Mouse (Mus musculus) ES-Bruce4 (cell line): ENCODE measurements around the gene Tmprss6. TPM values are rescaled to one million over a fixed set of nuclear protein-coding genes. Genes with fewer than 3 reads are reported as not detected.

Experiments used
- H3K27ac ChIP-seq: 2 replicates; pipeline ENCODE4 v1.5.1; 2012; ENCODE audit warnings: low read length, inconsistent platforms; ENCODE audit not compliant: insufficient read depth
- H3K27me3 ChIP-seq: 2 replicates; pipeline ENCODE4 v1.6.1; 2012; ENCODE audit warnings: mild to moderate bottlenecking, low read length, inconsistent platforms; ENCODE audit not compliant: control insufficient read depth, poor library complexity, insufficient read depth, severe bottlenecking
- H3K36me3 ChIP-seq: 2 replicates; pipeline ENCODE4 v1.6.1; 2012; ENCODE audit warnings: inconsistent platforms, mild to moderate bottlenecking, low read length, moderate library complexity; ENCODE audit not compliant: control insufficient read depth, poor library complexity, insufficient read depth, severe bottlenecking
- H3K4me1 ChIP-seq: one replicate; pipeline ENCODE4 v1.8.1; 2011; ENCODE audit warnings: low read length; ENCODE audit not compliant: control insufficient read depth, insufficient read depth
- H3K4me3 ChIP-seq: 2 replicates; pipeline ENCODE4 v1.5.1; 2011; ENCODE audit warnings: low read depth, mild to moderate bottlenecking, low read length
- H3K9ac ChIP-seq: 2 replicates; pipeline ENCODE4 v1.6.1; 2012; ENCODE audit warnings: low read depth, mild to moderate bottlenecking, inconsistent platforms; ENCODE audit not compliant: poor library complexity, severe bottlenecking
- H3K9me3 ChIP-seq: replicated peaks from 2 replicates; pipeline ENCODE4 v1.6.1; 2012; ENCODE audit warnings: mild to moderate bottlenecking, low read length, inconsistent platforms; ENCODE audit not compliant: control insufficient read depth, poor library complexity, insufficient read depth, severe bottlenecking
- CTCF ChIP-seq: IDR thresholded peaks from one replicate; pipeline ENCODE4 v1.8.1; 2011; ENCODE audit warnings: low read depth, low read length
- EP300 ChIP-seq: IDR thresholded peaks from 2 replicates; pipeline ENCODE4 v1.6.1; 2011; ENCODE audit warnings: low read depth, low read length; ENCODE audit not compliant: insufficient read depth
- POLR2A ChIP-seq: IDR thresholded peaks from one replicate; pipeline ENCODE4 v1.8.1; 2011; ENCODE audit warnings: low read length; ENCODE audit not compliant: insufficient read depth
- polyA plus RNA-seq: library from polyadenylated mRNA; stranded (reverse); fragments of >200 nt; gene quantifications from 2 replicates; pipeline ENCODE4 v1.2.4, GENCODE M21; 2011; ENCODE audit warnings: low read depth; ENCODE audit not compliant: missing spikeins, insufficient read depth, insufficient read length

Tmprss6 gene
- polyA plus RNA-seq, 1 experiment = 0.70 TPM

DNA sequence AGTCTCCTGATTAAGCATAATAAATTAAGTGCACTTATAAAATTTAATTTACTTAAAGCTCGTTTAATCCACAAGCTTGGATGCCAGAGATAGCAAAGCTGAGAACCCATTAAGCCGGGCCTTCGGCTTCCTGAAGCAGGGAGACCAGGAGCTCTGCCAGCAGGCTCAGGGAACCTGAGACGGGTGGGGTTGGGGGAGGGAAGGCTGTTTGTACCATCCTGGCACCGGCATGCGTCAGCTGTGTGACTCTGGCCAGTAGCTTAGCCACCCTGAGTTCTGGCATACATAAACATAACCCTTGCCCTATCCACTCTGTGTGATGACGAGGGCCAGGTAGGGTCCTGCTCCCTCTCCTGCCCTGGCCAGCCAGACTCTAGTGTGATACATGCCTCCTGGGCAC lies 12.4 kb downstream of the Tmprss6 start:
- Histone ChIP-seq H3K36me3 (no peaks in the 10 kb centered on the region), H3K27me3 (no peaks in the 10 kb centered on the region), H3K9me3 (no peaks in the 10 kb centered on the region), H3K9ac (no peak overlapping the region), H3K4me3 (no peak overlapping the region), H3K27ac (no peak overlapping the region), H3K4me1 (no peaks in the 10 kb centered on the region)
- TF ChIP-seq EP300 (no peak), POLR2A (no peak)

DNA sequence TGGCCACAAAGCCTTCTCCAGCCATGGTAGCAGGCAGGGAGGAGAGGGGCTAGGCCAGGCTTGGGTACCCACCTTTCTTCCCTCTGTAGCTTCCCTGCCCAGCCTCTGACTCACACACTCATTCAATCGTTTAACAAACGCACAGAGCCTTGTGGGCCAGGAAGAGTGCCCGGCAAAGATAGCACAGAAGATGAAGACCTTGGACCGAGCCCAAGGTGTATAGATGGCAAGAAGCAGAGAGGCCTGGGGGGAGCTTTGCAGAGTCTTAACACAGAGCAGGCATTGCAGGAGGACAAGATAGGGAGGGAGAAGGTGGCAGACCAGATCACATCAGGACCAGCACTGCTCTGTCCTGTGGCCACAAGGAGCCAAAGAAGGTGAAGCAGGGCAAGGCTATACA lies 13.3 kb downstream of the Tmprss6 start:
- H3K4me3 ChIP-seq = no peak overlapping the region
- no peaks in the 10 kb centered on the region for H3K36me3 ChIP-seq
- H3K9me3 ChIP-seq = no peaks in the 10 kb centered on the region
- no peak overlapping the region for H3K27ac ChIP-seq
- H3K9ac ChIP-seq = no peak overlapping the region
- TF ChIP-seq CTCF = no peak
- no peaks in the 10 kb centered on the region for H3K4me1 ChIP-seq
- no peaks in the 10 kb centered on the region for H3K27me3 ChIP-seq

DNA sequence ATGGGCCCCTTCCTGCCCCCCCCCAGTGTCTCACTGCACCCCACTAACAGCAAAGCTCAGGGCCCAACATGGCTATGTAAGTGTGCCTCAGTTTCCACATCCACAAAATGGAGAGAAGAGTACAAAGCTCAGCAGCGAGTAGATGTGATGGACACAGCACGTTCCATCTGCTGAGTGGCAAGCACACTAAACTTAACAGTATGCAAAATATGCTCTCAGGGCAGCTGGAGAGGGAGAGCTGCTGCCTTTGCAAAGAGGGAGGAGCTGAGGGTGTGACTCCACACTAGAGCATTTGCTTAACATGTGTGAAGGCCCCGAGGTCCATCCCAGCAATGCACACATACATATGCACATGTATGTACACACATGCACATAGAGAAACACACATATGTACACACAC lies 15.5 kb downstream of the Tmprss6 start:
- Histone ChIP-seq H3K4me1 (peaks cover 6% of the 10 kb centered on the region), H3K4me3 (no peak overlapping the region), H3K9ac (no peak overlapping the region), H3K27me3 (no peaks in the 10 kb centered on the region), H3K9me3 (no peaks in the 10 kb centered on the region), H3K27ac (no peak overlapping the region), H3K36me3 (no peaks in the 10 kb centered on the region)
- no peak for TF ChIP-seq POLR2A
- TF ChIP-seq CTCF = no peak
- no peak for TF ChIP-seq EP300

DNA sequence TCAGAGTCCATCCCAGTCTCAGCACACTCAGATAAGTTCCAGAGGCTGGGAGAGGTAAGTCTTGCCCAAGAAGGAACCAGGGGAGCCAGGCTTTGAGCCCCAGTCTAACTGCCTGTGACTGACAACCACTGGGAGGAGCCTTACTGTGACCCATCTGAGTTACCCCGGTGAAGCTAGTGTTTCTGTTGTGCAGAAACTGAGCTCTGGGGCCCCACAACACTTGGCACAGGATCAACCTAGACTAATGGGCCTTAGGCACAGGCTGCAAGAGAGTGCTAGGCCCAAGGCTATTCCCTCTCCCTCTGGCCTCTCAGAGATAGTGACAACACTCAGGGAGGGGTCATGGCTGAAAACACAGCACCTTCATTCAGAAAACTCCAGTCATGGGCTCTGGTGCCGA lies 17.2 kb downstream of the Tmprss6 start:
- H3K27me3 ChIP-seq = no peaks in the 10 kb centered on the region
- no peak for TF ChIP-seq CTCF
- TF ChIP-seq POLR2A = no peak
- no peak for TF ChIP-seq EP300
- no peaks in the 10 kb centered on the region for H3K9me3 ChIP-seq
- H3K27ac ChIP-seq = no peak overlapping the region
- no peak overlapping the region for H3K9ac ChIP-seq
- H3K36me3 ChIP-seq = no peaks in the 10 kb centered on the region
- H3K4me3 ChIP-seq = no peak overlapping the region
- H3K4me1 ChIP-seq = peaks cover 6% of the 10 kb centered on the region

DNA sequence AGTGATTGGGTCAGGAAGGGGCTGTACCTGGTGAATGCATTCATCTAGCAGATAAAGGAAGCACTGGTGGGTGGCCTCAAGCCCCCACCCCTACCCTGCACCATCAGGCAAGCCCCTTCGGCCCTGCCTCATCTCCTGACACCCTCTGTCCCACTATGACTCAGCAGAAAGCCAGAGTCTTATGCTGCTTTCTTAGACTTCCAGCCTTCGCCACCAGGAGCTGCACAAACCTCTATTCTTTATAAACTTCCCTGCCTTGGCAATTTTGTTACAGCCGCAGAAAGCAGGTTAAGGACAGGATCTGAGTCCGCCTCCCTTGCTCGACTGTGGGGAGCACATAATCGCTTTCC lies 18.0 kb downstream of the Tmprss6 start:
- Histone ChIP-seq H3K4me3 (no peak overlapping the region), H3K27ac (no peak overlapping the region), H3K9me3 (no peaks in the 10 kb centered on the region), H3K27me3 (no peaks in the 10 kb centered on the region), H3K4me1 (peaks cover 6% of the 10 kb centered on the region), H3K36me3 (no peaks in the 10 kb centered on the region), H3K9ac (no peak overlapping the region)
- TF ChIP-seq POLR2A = no peak
- 0 out of 2 replicates have a peak, but pooled peaks have one; percentile 12 for TF ChIP-seq EP300
- TF ChIP-seq CTCF = no peak

DNA sequence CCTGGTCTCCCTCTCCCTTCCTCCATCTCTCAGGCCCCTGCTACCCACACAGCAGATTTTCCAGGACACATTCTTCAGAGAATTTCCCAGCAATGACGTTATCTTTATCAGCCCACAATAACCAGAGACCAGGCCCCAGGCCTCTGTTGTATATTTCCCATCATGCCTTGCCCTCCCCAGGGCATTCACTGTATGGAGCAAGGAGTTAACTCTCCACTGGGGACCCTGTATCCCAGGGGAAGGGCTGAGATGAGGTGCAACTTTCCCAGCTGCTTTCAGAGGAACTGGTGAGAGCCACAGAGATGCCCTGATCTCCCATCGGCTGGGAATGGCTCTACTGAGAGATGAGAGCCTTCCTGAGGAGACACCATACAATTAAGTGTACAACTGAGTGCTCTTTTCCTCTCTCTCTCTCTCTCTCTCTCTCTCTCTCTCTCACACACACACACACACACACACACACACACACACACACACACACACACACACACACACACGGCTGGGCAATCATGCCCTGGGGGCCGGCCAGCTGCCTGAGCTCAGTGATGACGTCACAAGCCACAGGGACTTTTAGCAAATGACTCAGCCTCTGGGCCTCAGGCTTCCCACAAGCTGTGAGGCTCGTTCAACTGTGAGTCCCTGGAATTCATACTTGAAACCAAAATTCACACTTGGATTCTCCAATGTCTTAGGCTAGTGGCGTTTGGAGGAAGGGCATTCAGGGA lies 18.6 kb downstream of the Tmprss6 start:
- TF ChIP-seq CTCF (no peak), EP300 (no peak), POLR2A (no peak)
- no peak overlapping the region for H3K4me3 ChIP-seq
- no peaks in the 10 kb centered on the region for H3K27me3 ChIP-seq
- H3K4me1 ChIP-seq = peaks cover 6% of the 10 kb centered on the region
- no peak overlapping the region for H3K9ac ChIP-seq
- H3K36me3 ChIP-seq = no peaks in the 10 kb centered on the region
- no peaks in the 10 kb centered on the region for H3K9me3 ChIP-seq
- H3K27ac ChIP-seq = no peak overlapping the region
